Mouse (Mus musculus): ENCODE measurements around the gene Map9.
"Not testable (repeated sequence)": the region's sequence is repeated elsewhere in the genome, so short reads cannot be mapped to it uniquely, and the experiment has no call there.

The Map9 gene

DNA sequence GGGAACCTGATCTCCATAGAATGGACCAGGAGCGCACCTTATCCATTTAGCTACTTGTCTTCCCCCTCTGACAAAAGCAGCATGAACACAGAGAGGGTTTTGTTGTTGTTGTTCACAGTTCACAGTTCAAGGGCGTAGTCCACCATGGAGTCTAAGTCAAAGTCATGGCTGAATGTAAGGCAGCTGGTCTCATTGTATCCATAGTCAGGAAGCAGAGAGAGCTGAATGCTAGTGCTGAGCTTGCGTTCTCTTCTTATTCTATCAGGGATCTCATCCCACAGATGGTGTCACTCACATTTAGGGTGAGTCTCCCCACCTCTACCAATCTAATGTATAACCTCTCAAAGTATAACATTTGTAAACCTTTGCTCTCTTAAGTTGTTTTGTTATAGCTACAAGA is 60.1 kb downstream of the Map9 start:
- DNase-seq, result no peak

DNA sequence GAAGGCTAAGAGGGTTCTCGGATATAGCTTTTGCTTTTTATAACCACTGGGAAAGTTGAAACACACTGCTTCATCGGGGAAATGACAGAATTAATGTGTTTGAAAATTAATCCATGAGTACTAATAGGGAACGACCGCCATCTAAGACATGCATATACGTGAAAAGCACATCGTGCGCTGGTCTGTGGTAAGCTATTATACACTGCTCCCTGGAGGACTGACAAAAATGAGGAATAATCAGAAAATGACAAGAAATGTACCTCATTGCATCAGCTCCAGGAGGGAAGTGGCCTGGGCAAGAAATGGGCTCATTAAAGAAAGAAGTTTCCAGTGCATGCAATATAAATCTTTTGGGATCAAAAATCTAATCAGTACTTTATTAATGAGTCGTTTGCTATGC is 77.5 kb downstream of the Map9 start:
- no peak for DNase-seq

DNA sequence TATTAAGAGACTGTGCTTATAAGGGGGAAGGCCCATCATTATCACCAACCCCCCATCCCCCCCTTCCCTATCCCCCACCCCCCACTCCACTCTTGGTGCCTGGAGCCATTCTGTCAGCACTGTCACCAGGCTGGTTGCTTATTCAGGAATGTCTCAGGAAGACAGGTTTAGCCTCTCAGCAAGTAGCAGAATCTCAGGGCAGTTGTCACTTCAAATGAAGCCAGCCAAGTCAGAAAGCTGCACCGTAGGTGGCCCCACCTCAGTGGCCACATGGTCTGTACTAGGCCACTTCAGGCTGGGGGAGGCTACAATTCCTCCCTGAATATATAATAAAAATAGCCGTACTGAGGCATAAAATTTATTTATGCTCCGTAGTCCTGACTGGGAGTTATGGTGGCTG is 83.1 kb downstream of the Map9 start:
- no peak for DNase-seq

DNA sequence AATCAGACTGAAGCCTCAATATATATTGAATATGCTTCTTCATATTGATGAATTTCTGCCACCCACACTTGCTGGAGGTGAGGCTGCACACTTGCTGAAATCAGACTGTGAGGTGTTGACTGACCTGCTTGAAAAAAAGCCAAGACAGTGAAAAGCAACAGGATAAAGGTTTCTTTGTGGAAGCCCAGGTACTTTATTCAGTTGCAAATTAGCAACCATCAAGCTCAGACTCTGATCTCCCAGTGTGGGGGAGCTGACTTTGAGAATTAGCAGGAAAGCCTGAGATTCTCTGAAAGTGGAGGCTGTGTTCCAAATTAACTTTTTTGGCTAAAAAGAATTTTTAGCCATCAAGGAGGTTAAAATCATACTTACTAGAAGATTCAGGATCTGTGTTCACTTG is 83.8 kb downstream of the Map9 start:
- not testable (repeated sequence) for DNase-seq

Data from lung, postnatal 14 days (tissue).